Mouse (Mus musculus): ENCODE results near the gene Tacr1.

Gene Tacr1

DNA sequence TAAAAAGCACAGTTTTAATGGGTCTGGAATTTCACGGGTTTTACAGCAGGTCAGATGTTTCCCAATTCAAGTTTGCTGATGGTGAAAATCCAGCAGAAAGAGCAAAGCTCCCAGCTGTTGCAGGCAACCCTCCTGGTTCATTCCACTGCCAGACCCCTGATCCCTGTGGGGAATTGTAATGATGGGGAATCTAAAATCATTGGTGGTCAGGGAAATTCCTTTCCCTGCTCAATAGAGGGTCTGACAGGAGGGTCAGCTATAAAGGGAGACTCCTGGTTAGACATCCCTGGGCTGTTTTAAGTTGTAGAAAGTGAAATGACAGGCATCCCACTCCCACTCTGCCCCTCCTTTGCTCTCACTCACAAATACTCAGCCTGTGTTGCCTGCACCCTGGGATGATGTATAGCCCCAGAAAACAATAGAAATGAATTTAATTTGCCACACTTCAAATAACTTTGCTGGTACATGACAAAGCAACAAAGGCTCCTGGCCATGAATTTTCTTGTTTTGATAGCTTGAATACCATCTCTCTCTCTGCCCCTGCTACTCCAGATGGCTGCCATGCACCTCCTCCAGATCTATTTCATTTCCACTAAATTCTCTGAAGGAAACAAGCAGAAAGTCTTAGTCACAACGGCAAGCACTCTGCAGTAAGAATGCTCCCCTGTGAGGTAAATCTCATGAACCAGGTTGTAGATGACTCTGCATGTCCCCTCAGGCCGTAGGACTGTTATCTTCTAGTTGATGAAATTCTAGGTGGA is 123.2 kb downstream of the Tacr1 start:
- DNase-seq (ENCODE audit: low read depth, low spot score) = no peak

DNA sequence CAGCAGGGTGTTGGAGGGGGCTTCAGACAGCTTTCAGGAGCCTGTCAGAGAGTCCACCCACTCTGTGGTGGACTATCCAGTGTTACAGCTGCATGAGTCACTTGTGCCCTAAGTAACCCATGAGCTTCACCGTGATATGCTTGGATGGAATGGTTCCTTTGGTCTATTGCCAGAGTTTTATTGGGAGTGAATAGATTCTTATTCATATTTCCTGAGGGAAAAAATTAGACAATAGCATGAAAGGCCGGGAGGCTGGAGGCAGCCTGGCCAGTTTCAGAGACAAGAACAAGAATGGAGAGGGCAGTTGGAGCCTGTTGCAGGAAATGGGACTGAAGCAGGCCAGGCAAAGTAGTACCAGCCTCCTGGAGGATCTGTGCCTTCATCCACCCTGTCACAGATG is 126.5 kb downstream of the Tacr1 start:
- no peak for DNase-seq (ENCODE audit: low read depth, low spot score)

DNA sequence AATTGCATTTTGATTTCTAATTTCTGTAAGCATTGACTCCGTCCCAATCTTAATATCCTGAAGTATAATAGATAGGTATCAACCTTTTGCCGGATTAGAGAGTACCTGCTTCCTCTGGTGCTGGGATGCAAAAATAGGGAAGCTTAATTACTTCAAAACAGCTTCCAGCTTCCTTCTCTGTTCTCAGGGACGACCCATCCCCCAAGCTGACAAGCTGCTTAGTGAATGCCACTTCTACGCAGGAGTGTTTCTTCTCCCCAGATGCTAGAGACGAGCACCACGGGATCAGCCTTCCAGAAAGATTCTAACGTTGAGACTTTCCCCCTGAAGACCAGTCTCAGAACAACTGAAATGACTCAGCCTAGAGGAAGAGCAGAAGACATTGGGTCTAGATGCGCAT is 134.5 kb downstream of the Tacr1 start:
- no peak for DNase-seq (ENCODE audit: low read depth, low spot score)

DNA sequence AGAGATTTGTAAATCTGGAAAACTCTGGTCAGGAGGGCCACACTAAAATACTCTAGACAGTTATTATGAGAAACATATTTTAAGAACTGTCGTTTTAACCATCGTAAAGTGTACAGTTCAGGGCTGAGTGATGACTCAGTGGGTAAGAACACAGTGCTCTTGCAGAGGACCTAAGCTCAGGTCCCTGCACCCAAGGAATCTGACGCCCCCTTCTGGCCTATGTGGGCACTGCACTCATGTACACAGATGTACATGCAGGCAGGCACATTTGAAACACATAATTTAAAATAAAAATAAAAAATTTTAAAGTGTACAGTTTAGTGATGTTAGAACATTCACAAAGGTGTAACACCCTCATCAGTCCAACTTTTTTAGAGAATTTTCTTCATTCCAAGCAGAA is 147.1 kb downstream of the Tacr1 start:
- no peak for DNase-seq (ENCODE audit: low read depth, low spot score)

DNA sequence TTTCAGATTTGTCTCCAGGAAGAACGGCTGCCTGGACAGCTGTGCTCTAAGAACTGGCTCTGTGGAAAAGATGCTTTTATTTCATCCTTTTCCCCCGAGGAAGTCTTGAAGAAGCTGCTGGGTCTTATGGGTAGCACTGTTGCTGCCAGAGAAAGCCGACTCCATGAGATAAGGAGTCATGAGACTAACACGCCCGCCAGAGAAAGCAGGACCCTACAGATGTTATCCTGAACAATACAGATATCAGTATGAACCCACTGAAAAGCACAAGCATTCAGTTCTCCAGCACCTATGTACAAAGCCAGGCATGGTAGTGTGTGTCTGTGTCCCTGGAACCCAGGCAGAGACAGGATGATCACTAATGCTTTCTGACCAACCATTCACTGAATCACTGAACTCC is 173.3 kb downstream of the Tacr1 start:
- no peak for DNase-seq (ENCODE audit: low read depth, low spot score)

DNA sequence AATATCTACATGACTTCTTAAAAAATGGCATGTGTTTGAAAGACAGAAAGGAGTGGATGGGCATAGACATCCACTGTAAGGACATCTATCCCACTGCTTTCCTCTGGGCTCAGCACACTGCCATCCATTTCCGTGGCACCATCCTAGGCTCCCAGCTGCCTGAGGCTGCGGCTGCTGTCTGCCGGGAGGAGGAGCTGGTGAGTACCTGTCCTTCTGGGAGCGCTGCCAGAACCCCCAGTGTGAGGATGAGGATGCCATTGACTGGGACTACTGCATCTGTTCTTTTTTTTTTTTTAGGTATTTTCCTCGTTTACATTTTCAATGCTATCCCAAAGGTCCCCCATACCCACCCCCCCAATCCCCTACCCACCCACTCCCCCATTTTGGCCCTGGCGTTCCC is 183.3 kb downstream of the Tacr1 start:
- DNase-seq (ENCODE audit: low read depth, low spot score) = no peak

DNA sequence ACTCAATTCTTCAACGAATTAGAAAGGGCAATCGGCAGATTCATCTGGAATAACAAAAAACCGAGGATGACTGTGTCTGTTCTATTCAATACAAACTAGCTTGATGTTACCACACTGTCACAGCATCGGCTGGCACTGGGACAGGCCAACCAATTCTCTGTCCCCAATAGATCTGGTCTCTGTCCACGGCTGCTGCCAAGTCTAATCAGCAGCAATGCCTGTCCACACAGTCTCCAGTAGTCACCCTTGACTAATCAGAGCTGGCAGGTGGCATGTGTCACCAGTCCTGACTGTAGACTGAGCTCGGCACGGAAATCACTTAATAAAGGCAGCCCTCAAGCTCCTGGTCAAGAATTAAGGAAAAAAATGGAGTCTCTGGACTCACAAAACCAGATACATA is 187.3 kb downstream of the Tacr1 start:
- DNase-seq (ENCODE audit: low read depth, low spot score) = no peak

DNA sequence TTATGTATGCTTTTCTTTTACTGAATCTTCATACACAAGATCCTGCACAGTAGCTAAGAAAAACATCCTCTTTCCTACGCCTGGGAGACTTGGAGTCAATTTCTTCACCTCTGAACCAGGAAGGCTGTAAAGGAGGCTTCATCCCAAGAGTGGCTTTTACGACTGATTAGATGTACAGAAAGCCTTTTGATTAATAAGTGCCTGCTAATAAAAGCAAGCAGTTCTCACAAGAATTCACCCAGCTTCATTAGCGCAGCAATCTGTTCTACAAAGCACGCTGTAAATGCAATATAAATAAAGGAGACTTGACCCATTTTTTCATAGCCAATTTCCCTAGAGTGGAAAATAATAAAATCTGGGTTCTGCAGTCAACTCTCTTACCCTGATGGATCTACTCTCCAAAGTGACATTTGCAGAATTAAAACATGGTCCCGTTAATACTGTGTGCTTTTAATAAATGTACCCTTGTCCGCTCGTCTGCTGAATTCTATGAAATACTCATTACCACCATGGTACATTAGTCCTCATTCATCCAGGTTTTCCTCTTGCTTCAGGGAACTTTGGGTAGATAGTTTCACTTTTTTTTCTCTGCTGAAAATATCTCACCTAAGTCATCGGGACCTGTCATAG is 193.4 kb downstream of the Tacr1 start:
- no peak for DNase-seq (ENCODE audit: low read depth, low spot score)

DNA sequence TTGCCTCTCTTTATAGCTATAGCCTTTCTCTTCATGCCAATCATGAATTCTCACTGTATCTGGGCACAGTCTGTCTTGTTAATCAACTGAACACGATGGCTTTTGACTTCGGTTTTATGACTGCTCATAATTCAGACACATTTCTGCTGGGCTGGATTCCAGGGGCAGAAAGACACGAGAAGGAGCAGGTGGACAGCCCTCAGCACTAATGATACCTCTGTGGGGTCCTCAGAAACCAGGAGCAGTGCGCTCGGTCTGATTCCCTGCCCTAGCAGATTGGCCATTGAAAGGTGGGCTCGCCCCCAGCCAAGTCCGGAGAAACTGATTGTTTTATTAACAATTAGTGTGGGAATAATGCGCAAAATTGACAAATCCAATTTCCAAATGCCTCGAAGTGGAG is 201.1 kb downstream of the Tacr1 start:
- no peak for DNase-seq (ENCODE audit: low read depth, low spot score)

DNA sequence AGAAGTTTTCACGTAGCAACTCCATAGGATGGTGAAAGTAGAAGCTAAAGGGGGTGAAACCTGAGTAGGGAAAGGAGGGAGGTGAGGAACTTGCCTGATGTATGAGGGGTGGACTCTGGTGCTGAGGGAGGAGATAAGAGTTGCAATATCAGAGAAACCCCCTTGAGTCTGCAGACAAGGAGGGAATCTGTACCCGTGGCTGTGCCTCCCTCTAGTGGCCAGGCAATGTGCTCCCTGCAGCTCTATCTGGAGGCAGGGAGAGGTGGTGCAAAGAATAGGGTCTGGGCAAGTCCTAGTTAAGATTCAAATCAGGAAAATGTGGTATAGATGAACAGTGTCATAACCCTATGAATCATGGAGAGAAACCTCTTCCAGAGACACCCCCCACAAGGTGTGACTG is 201.5 kb downstream of the Tacr1 start:
- no peak for DNase-seq (ENCODE audit: low read depth, low spot score)

DNA sequence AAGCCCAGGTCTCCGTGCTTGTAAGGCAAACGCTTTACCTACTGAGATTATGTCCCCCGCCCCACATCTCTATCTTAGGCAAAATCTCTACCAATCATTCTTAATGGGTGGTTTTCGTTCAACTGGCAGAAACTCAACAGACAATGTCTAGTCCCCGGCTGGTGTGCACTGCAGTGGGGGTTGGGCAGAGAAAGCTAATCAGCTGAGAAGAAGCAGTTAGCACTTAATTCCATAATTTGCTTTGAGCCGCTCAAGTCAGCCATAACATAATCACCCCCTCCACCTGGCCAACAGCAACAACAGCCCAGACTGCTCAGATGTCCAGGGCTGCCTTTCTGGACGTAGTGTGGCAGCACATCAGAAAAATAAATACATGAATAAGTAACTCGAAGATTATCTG is 202.7 kb downstream of the Tacr1 start:
- no peak for DNase-seq (ENCODE audit: low read depth, low spot score)

DNA sequence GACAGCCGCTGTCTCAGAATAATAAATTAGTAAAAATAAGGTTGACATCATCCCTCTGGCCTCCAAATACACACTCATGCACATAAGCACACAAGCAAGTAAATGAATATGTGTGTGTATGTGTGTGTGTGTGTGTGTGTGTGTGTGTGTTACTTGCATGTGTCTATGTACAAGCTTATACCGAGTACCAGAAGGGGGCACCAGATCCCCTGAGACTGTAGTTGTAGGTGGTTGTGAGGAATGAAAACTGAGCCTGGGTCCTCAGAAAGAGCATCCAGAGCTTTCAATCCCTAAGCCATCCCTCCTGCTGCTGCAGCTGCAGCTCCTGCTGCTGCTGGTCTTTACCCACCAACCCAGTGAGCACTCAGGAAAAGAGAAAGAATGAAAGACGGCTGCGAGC is 206.6 kb downstream of the Tacr1 start:
- DNase-seq (ENCODE audit: low read depth, low spot score) = no peak

DNA sequence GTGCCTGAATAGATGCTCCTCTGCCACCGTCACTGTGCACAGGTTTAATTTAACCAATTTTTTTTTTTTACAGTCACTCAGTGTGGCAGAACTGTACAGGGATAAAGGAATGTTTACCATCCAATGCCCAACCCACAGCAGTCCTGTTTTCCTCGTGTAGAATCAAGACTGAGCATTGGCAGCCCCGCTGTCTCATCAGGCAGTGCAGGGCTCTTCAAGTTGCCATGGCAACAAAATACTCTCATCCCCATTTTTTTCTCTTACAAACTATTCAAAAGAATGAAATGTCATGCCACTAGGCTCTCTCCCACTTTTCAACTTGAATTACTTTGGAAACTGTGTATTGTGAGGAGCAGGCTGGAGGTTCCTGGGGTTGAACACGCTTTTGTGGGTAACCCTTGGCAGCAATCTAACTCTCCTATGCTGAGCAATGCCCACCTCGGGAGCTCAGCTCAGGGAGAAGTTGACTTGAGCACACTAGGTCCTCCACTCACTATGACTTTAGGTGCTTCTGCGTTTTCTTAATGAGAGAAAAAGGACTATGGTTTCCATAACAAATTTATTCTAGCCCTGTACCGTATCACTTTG is 207.3 kb downstream of the Tacr1 start:
- no peak for DNase-seq (ENCODE audit: low read depth, low spot score)

Measured in retina, adult 2 months (tissue).